Mouse (Mus musculus) left cerebral cortex, postnatal 10 days (tissue): ENCODE data around the gene Gk2. TPM values are rescaled to one million over a fixed set of nuclear protein-coding genes. Genes with fewer than 3 reads are reported as not detected.

Experiments
- DNase-seq, 2 experiments: peaks; one replicate each; pipeline ENCODE4 v3.0.0; 2021 to 2022; ENCODE audit warnings: low spot score in 2 of 2, mixed read lengths in 1 of 2; ENCODE audit errors: extremely low spot score in 1 of 2
- intact Hi-C: fragments of 180-260 bp; cut with DNase I; formaldehyde crosslinking; loops from one replicate; pipeline ENCODE4 v1.15.1; 2025
- total RNA-seq, 2 experiments: library from RNA; stranded (reverse); gene quantifications; 2 replicates each; pipeline ENCODE4 v1.2.3; 2021

Gene Gk2
- total RNA-seq: under 1 TPM in 1 of 2 experiments, not detected in 1; 0.24 TPM

GRCm38 (mm10) chr5:97456816-97457215 is at the start of gene Gk2:
Gene Gk2 (minus strand): TSS chr5:97457021.
- intact Hi-C loops: no loop called here

GRCm38 (mm10) chr5:97498041-97498440 is 41.2 kb upstream of the Gk2 start:
- intact Hi-C loops: no loop called here
- no peak for DNase-seq

More at GRCm38 (mm10) chr5:97456816-97457215, at the start of gene Gk2:
- DNase-seq: no peak

- intact Hi-C loops: no loop called here
- no peak for DNase-seq
These were observed 38.8 kb upstream of the Gk2 start for GRCm38 (mm10) chr5:97495488-97496092.

- no peak for DNase-seq
- intact Hi-C loops: no loop called here
These were observed 36.6 kb upstream of the Gk2 start for GRCm38 (mm10) chr5:97493421-97493820.

GRCm38 (mm10) chr5:97486141-97486540 is 29.3 kb upstream of the Gk2 start:
- DNase-seq: no peak
- intact Hi-C loops: no loop called here

- no peak for DNase-seq
- intact Hi-C loops: no loop called here
These were observed 23.2 kb upstream of the Gk2 start for GRCm38 (mm10) chr5:97479991-97480390.

GRCm38 (mm10) chr5:97467246-97467645 is 10.4 kb upstream of the Gk2 start:
- DNase-seq: no peak
- intact Hi-C loops: no loop called here

GRCm38 (mm10) chr5:97466430-97467158 is 9.8 kb upstream of the Gk2 start:
- intact Hi-C loops: no loop called here
- no peak for DNase-seq

- intact Hi-C loops: no loop called here
- DNase-seq: no peak
These were observed 9.1 kb upstream of the Gk2 start for GRCm38 (mm10) chr5:97465956-97466355.

GRCm38 (mm10) chr5:97462856-97463255 is 6.0 kb upstream of the Gk2 start:
- intact Hi-C loops: no loop called here
- no peak for DNase-seq

GRCm38 (mm10) chr5:97451451-97451850 is 5.4 kb downstream of the Gk2 start:
- intact Hi-C loops: no loop called here
- DNase-seq: no peak

GRCm38 (mm10) chr5:97444191-97444590 is 12.6 kb downstream of the Gk2 start:
- intact Hi-C loops: no loop called here
- DNase-seq: no peak

GRCm38 (mm10) chr5:97432512-97432911 is 24.3 kb downstream of the Gk2 start:
- intact Hi-C loops: no loop called here
- no peak for DNase-seq

- intact Hi-C loops: no loop called here
- DNase-seq: no peak
These were observed 26.8 kb downstream of the Gk2 start for GRCm38 (mm10) chr5:97429976-97430375.

GRCm38 (mm10) chr5:97421669-97422068 is 35.2 kb downstream of the Gk2 start:
- intact Hi-C loops: no loop called here
- DNase-seq: no peak

- DNase-seq: no peak
- intact Hi-C loops: no loop called here
These were observed 39.6 kb downstream of the Gk2 start for GRCm38 (mm10) chr5:97417185-97417584.

- intact Hi-C loops: no loop called here
- DNase-seq: no peak
These were observed 41.0 kb downstream of the Gk2 start for GRCm38 (mm10) chr5:97415837-97416236.

- no peak for DNase-seq
- intact Hi-C loops: no loop called here
These were observed 43.1 kb downstream of the Gk2 start for GRCm38 (mm10) chr5:97413716-97414115.

- no peak for DNase-seq
- intact Hi-C loops: no loop called here
These were observed 46.6 kb downstream of the Gk2 start for GRCm38 (mm10) chr5:97410190-97410589.

GRCm38 (mm10) chr5:97409234-97409704 is 47.6 kb downstream of the Gk2 start:
- intact Hi-C loops: no loop called here

More at GRCm38 (mm10) chr5:97409234-97409704, 47.6 kb downstream of the Gk2 start:
- no peak for DNase-seq
